21 mouse cellular contexts compared by ENCODE assay signal in the genomic region with DNA sequence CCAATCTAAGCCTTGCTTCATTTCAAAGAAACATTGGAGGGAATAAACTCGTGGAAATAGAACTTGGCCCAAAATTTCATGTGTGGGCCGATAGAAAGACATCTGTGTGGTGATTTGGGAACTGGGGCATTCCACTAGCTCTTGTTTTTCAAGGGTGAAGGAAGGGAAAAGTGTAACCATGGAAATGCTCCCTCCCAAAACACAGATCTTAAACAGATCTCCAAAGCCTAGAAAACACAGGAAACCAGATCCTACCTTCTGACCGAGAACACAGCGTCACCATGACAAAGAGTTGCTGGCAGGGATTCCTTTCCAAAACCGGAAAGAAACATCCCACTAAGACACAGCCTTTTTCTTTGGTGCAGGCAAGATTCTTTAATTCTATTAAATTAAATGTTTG. TPM values are rescaled to one million over a fixed set of nuclear protein-coding genes. Genes with fewer than 3 reads are reported as not detected.
DNase-seq lines count a peak whose midpoint lies in the region; ATAC-seq lines count a peak whose summit lies in the region.
"Had no signal": no experiment of that assay in that cellular context is flagged by ENCODE, and none has a peak within 500 bp of the region (broad histone marks: within the 10 kb centered on the region; RNA-seq: fewer than 3 reads in every experiment).

No protein-coding gene starts in this region.

- peaks cover 8% of the 10 kb centered on the region for H3K9me3 ChIP-seq in midbrain, embryonic 14.5 days (ENCODE audit: control insufficient read depth, low read length)

- H3K4me2 ChIP-seq in midbrain, embryonic 14.5 days (ENCODE audit: low read length) = no peak overlapping the region
- H3K4me2 ChIP-seq: forebrain, embryonic 12.5 days; heart, embryonic 15.5 days; limb, embryonic 12.5 days; midbrain, embryonic 13.5 days; neural tube, embryonic 15.5 days had no signal

- DNase-seq in frontal cortex, postnatal 14 days (ENCODE audit: low spot score in 2 of 2) = no peak
- DNase-seq in R1 (ENCODE audit: low read depth, low spot score) = peak; percentile 83
- DNase-seq in layer of hippocampus, adult 9-11 months = peak; percentile 59
- peak; percentile 40 to 60 for DNase-seq in right cerebral cortex, postnatal 10 days (ENCODE audit: low spot score in 2 of 2)
- DNase-seq in adrenal gland, adult 2 months = no peak
- no peak for DNase-seq in midbrain, embryonic 14.5 days
- DNase-seq in liver = no peak
- DNase-seq: cerebellum, adult 9-10 months; gastrocnemius, adult 2 months; heart, adult 2 months; kidney, adult 18-20 months; thymus, postnatal 25 days had no signal

- H3K4me3 ChIP-seq in midbrain, embryonic 14.5 days (replicated peaks; ENCODE audit: low read depth, low read length) = no peak overlapping the region
- H3K4me3 ChIP-seq: forebrain, embryonic 12.5 days; gastrocnemius, adult 2 months; heart, adult 2 months; heart, embryonic 15.5 days; limb, embryonic 12.5 days; midbrain, embryonic 13.5 days; myocyte; neural tube, embryonic 15.5 days had no signal

- no peak overlapping the region for H3K9ac ChIP-seq in midbrain, embryonic 14.5 days (replicated peaks; ENCODE audit: low read length)
- H3K9ac ChIP-seq: forebrain, embryonic 12.5 days; heart, embryonic 15.5 days; limb, embryonic 12.5 days; liver, embryonic 14.5 days; midbrain, embryonic 13.5 days; neural tube, embryonic 15.5 days had no signal

- WGBS in midbrain, embryonic 14.5 days = 89% methylated on average over 5 of the region's 5 CpGs

- ATAC-seq in frontal cortex, adult (ENCODE audit: low TSS enrichment) = peak; percentile 98
- no peak for ATAC-seq in midbrain, embryonic 14.5 days (ENCODE audit: low FRiP score, low TSS enrichment)
- ATAC-seq: midbrain, embryonic 13.5 days had no signal

- H3K36me3 ChIP-seq in midbrain, embryonic 14.5 days (ENCODE audit: control insufficient read depth, insufficient read depth, low read length) = no peaks in the 10 kb centered on the region
- H3K36me3 ChIP-seq: forebrain, embryonic 12.5 days; heart, embryonic 15.5 days; limb, embryonic 12.5 days; midbrain, embryonic 13.5 days; neural tube, embryonic 15.5 days had no signal

- H3K4me1 ChIP-seq in midbrain, embryonic 14.5 days (ENCODE audit: control insufficient read depth, insufficient read depth, low read length) = no peaks in the 10 kb centered on the region
- H3K4me1 ChIP-seq: forebrain, embryonic 12.5 days; heart, embryonic 15.5 days; limb, embryonic 12.5 days; midbrain, embryonic 13.5 days; neural tube, embryonic 15.5 days had no signal

- H3K27ac ChIP-seq in midbrain, embryonic 14.5 days (replicated peaks; ENCODE audit: low read depth, low read length) = no peak overlapping the region
- H3K27ac ChIP-seq: forebrain, embryonic 12.5 days; gastrocnemius, adult 2 months; heart, adult 2 months; heart, embryonic 15.5 days; limb, embryonic 12.5 days; liver, embryonic 14.5 days; midbrain, embryonic 13.5 days; neural tube, embryonic 15.5 days; stomach, postnatal 0 days had no signal

- H3K27me3 ChIP-seq in midbrain, embryonic 14.5 days (ENCODE audit: control insufficient read depth, insufficient read depth, low read length) = no peaks in the 10 kb centered on the region
- H3K27me3 ChIP-seq: forebrain, embryonic 12.5 days; heart, embryonic 15.5 days; limb, embryonic 12.5 days; midbrain, embryonic 13.5 days; neural tube, embryonic 15.5 days had no signal

RNA-seq across cellular contexts. Expression of a gene that starts 15.7 kb away (rescaled TPM):
- 10 to 100 TPM; 66.3 to 95.7 TPM for total RNA-seq in adrenal gland, adult 2 months (2021)
- 2.0 and 3.2 TPM in 2 replicates for polyA plus RNA-seq in adrenal gland, adult 2 months (2012; rRNA removed)
- 74.1 and 83.8 TPM in 2 replicates for polyA plus RNA-seq in midbrain, embryonic 14.5 days (2014; fragmentation: Nextera tagmentation; extraction: Ambion mirVana)

Comparison
In these comparisons a context has a peak if more than half of its experiments do, and no peak if none do; other contexts are left out.
1. DNase-seq: peak in R1 (single experiment), layer of hippocampus, adult 9-11 months (single experiment) and right cerebral cortex, postnatal 10 days (2 of 2); none in frontal cortex, postnatal 14 days (0 of 2), adrenal gland, adult 2 months (single experiment), midbrain, embryonic 14.5 days (single experiment) and liver (single experiment).
2. RNA of a gene that starts 15.7 kb away (polyA plus RNA-seq): 74.1 to 83.8 TPM in midbrain, embryonic 14.5 days; 2.0 to 3.2 TPM in adrenal gland, adult 2 months; every median in the first group is over 10 times any median in the second.